Comparison of ENCODE assay signal across 7 mouse cellular contexts in genomic region chr10:93051016-93051726, GRCm38 (mm10). TPM values are rescaled to one million over a fixed set of nuclear protein-coding genes. Genes with fewer than 3 reads are reported as not detected.
DNase-seq lines count a peak whose midpoint lies in the region; ATAC-seq lines count a peak whose summit lies in the region.

No protein-coding gene starts in this region.

- DNase-seq in adrenal gland, adult (ENCODE audit: inconsistent age in 2 of 2, low spot score in 1 of 2), result peak; percentile 74 to 93
- DNase-seq in embryo, embryonic 10.5 days (ENCODE audit: low spot score), result peak; percentile 92
- peak; percentile 61 for DNase-seq in gastrocnemius, postnatal 25 days
- peak; percentile 78 to 84 for DNase-seq in left cerebral cortex, postnatal 10 days (ENCODE audit: extremely low spot score in 1 of 2, low spot score in 2 of 2)
- DNase-seq in right cerebral cortex, postnatal 25 days, result peak; percentile 73

- intact Hi-C loops in left cerebral cortex, postnatal 10 days (cut with DNase I), result no loop called here

- ATAC-seq in inflammation-experienced regulatory T-cells, adult 6 months, result peak; percentile 91
- peak; percentile 80 for ATAC-seq in megakaryocyte-erythroid progenitor cell, adult 5-6 weeks (replicated peaks; ENCODE audit: low FRiP score, low TSS enrichment, poor library complexity, severe bottlenecking)

RNA-seq across cellular contexts. Expression of gene Cfap54, which starts 30.2 kb away (rescaled TPM):
- total RNA-seq in gastrocnemius, postnatal 25 days (2021), result under 1 TPM; 0.79 to 0.88 TPM
- 1 to 10 TPM in 1 of 3 experiments, under 1 TPM in 2; 0.70 to 2.5 (median 0.93) TPM for polyA plus RNA-seq in inflammation-experienced regulatory T-cells, adult 6 months (2017; shearing (Covaris generic))
- 10 to 100 TPM; 13.4 to 19.2 TPM for total RNA-seq in left cerebral cortex, postnatal 10 days (2021)
- total RNA-seq in megakaryocyte-erythroid progenitor cell, adult 5-6 weeks (2014; fragmentation: Nextera tagmentation), result 1.4 and 1.6 TPM in 2 replicates
- 0.65 and 1.5 TPM in 2 replicates for total RNA-seq in megakaryocyte-erythroid progenitor cell, adult 5-6 weeks (2017)

Comparison
In these comparisons a context has a peak if more than half of its experiments do, and no peak if none do; other contexts are left out.
1. Peak in every context shown above with its lines: DNase-seq and ATAC-seq.
2. RNA of gene Cfap54, which starts 30.2 kb away (total RNA-seq): 13.4 to 19.2 TPM in left cerebral cortex, postnatal 10 days; 0.65 to 1.6 TPM in megakaryocyte-erythroid progenitor cell, adult 5-6 weeks and 0.79 to 0.88 TPM in gastrocnemius, postnatal 25 days; every median in the first group is over 4 times any median in the second.